Mouse (Mus musculus) kidney, embryonic 15.5 days (tissue): ENCODE measurements around the gene Treml1. TPM values are rescaled to one million over a fixed set of nuclear protein-coding genes. Genes with fewer than 3 reads are reported as not detected.

ENCODE experiments used
- ATAC-seq: fragments of 200-750 bp; cut with Nextera tagmentation; replicated peaks from 2 replicates; pipeline ENCODE4 v1.8.0; 2017; ENCODE audit warnings: moderate TSS enrichment; ENCODE audit not compliant: low FRiP score
- H3K27ac ChIP-seq: fragments of 300-500 bp; sonication (generic); 2 replicates; pipeline ENCODE4 v1.5.1; 2015; ENCODE audit warnings: mild to moderate bottlenecking, inconsistent platforms
- H3K27me3 ChIP-seq: fragments of 300-500 bp; sonication (generic); 2 replicates; pipeline ENCODE4 v1.6.1; 2015; ENCODE audit warnings: inconsistent platforms
- H3K36me3 ChIP-seq: fragments of 300-500 bp; sonication (generic); 2 replicates; pipeline ENCODE4 v1.6.1; 2015; ENCODE audit warnings: inconsistent platforms
- H3K4me1 ChIP-seq: fragments of 300-500 bp; sonication (generic); 2 replicates; pipeline ENCODE4 v1.6.1; 2015; ENCODE audit warnings: inconsistent platforms
- H3K4me2 ChIP-seq: fragments of 300-500 bp; sonication (generic); 2 replicates; pipeline ENCODE4 v1.6.1; 2015; ENCODE audit warnings: moderate library complexity, mild to moderate bottlenecking, inconsistent platforms
- H3K4me3 ChIP-seq: fragments of 300-500 bp; sonication (generic); replicated peaks from 2 replicates; pipeline ENCODE4 v1.5.1; 2015; ENCODE audit warnings: mild to moderate bottlenecking, inconsistent platforms
- H3K9ac ChIP-seq: fragments of 300-500 bp; sonication (generic); 2 replicates; pipeline ENCODE4 v1.6.1; 2015; ENCODE audit warnings: mild to moderate bottlenecking, inconsistent platforms
- H3K9me3 ChIP-seq: fragments of 300-500 bp; sonication (generic); replicated peaks from 2 replicates; pipeline ENCODE4 v1.6.1; 2016; ENCODE audit warnings: inconsistent platforms
- WGBS: fragments of 180-500 bp; shearing (Covaris S2); methylation state at CpG from one replicate; pipeline ENCODE4 v1.1.7; 2015; ENCODE audit warnings: mixed read lengths; 5-methylcytosine and 5-hydroxymethylcytosine counted together
- polyA plus RNA-seq: library from polyadenylated mRNA; unstranded; fragments of >200 nt; fragmentation: Nextera tagmentation; extraction: Ambion mirVana; gene quantifications from 2 replicates; pipeline ENCODE4 v1.2.1, GENCODE M21; 2015

Treml1 gene
- polyA plus RNA-seq, 1 experiment from 2014 or later = 1.3 TPM

DNA sequence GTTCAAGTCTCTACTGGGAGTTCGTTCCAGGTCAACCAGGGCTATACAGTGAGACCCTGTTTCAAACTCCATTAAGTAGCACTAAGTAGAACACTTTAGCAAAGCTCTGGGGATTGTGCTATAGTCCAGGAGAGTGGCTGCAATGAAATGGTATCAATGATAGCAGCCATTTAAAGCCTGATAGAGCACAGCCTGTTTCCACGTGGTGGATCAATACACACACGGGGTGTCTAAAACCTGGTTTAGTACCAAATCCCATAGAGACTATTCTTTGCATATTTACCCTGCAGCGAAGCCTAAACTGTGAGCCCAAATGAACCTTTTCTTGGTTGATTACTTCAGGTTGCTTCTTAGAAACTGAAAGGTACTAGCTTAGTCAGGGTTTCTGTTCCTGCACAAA lies 42.0 kb downstream of the Treml1 start:
- WGBS = 90% methylated on average over 4 of the region's 4 CpGs
- no peak overlapping the region for H3K27ac ChIP-seq
- no peak for ATAC-seq
- no peaks in the 10 kb centered on the region for H3K9me3 ChIP-seq
- H3K4me1 ChIP-seq = no peaks in the 10 kb centered on the region
- H3K36me3 ChIP-seq = peaks cover 44% of the 10 kb centered on the region
- no peak overlapping the region for H3K4me2 ChIP-seq
- H3K27me3 ChIP-seq = no peaks in the 10 kb centered on the region
- H3K9ac ChIP-seq = no peak overlapping the region
- H3K4me3 ChIP-seq = no peak overlapping the region

DNA sequence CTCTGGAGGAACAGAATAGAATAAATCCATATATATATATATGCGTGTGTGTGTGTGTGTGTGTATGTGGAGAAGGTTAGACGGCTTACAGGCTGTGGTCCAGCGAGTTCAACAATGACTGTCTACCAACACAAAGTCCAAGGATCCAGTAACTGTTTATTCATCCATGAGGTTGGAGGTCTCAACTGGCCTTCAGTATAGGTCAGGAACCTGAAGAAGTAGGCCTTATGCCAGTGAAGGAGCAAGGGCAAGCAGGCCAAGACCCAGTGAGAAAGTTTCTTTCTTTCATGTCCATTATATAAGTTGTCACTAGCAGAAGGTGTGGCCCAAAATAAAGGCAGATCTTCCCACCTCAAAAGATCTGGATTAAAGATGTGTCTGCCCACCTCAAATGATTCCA lies 43.0 kb downstream of the Treml1 start:
- H3K9ac ChIP-seq = no peak overlapping the region
- H3K4me1 ChIP-seq = peaks cover 9% of the 10 kb centered on the region
- no peak overlapping the region for H3K27ac ChIP-seq
- ATAC-seq = no peak
- no peak overlapping the region for H3K4me2 ChIP-seq
- peaks cover 34% of the 10 kb centered on the region for H3K36me3 ChIP-seq
- H3K9me3 ChIP-seq = no peaks in the 10 kb centered on the region
- no peaks in the 10 kb centered on the region for H3K27me3 ChIP-seq
- H3K4me3 ChIP-seq = no peak overlapping the region
- 84% methylated on average over 3 of the region's 3 CpGs for WGBS

DNA sequence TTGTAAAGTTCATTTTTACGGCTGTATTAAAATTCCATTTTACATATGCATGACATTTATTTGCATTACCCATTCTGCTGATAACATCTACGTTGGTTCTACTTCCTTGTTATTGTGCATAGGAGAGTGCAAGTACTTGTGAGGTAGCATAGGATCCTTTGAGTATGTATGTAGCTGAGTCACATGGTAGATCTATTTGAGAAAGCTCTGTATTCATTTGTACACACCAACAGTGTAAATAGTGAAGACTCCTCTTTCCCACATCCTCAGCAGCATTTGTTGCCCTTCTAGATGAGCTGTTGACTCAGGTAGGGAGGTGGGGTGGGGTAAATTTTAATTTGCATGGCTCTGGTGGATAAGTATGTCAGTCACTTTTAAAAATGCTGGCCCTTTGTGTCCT lies 44.1 kb downstream of the Treml1 start:
- no peaks in the 10 kb centered on the region for H3K9me3 ChIP-seq
- no peak overlapping the region for H3K4me2 ChIP-seq
- no peaks in the 10 kb centered on the region for H3K27me3 ChIP-seq
- no peak for ATAC-seq
- 90% methylated on average over 2 of the region's 2 CpGs for WGBS
- H3K9ac ChIP-seq = no peak overlapping the region
- H3K4me1 ChIP-seq = peaks cover 16% of the 10 kb centered on the region
- no peak overlapping the region for H3K27ac ChIP-seq
- peaks cover 23% of the 10 kb centered on the region for H3K36me3 ChIP-seq
- no peak overlapping the region for H3K4me3 ChIP-seq

DNA sequence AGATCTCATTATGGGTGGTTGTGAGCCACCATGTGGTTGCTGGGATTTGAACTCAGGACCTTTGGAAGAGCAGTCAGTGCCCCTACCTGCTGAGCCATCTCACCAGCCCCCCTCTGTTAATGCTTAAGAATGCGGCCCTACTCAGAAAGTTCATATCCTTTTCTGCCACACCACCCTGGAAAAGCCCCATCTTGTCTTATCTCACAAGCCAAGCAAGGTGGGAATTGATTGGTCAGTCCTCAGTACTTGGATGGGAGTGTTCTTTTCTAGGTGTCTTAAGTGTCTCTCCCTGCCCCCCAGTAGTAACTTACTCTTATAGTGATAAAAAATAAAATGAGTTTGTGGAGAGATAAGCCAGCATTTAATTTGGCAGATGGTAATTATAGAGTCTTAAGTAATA lies 45.0 kb downstream of the Treml1 start:
- no peaks in the 10 kb centered on the region for H3K27me3 ChIP-seq
- H3K36me3 ChIP-seq = peaks cover 15% of the 10 kb centered on the region
- no peaks in the 10 kb centered on the region for H3K9me3 ChIP-seq
- no peak overlapping the region for H3K9ac ChIP-seq
- no peak overlapping the region for H3K4me3 ChIP-seq
- WGBS = 85% methylated on average over 1 of the region's 1 CpGs
- H3K4me2 ChIP-seq = no peak overlapping the region
- H3K4me1 ChIP-seq = peaks cover 16% of the 10 kb centered on the region
- no peak overlapping the region for H3K27ac ChIP-seq
- no peak for ATAC-seq

DNA sequence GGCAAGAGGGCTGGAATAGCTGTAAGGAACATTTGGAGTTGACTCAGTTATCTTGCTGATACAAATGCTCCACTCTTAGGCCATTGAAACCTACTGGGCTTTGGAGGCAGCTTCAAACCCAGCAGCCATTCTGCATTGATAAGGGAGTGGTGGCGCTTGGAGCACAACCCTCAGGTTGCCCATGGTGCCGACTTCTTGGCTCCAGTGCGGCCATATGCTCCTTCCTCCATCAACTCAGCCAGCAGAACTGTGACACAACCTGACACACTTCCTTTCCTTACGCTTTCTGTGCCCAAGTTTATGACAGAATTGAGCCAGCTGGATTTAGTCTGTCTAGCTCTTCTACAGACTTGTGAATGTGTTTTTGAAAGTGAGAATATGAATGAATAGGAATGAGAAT lies 47.4 kb downstream of the Treml1 start:
- Histone ChIP-seq H3K27me3 (no peaks in the 10 kb centered on the region), H3K4me2 (peak overlapping the region; percentile 76; the same call in 1 of the 2 replicates), H3K4me3 (no peak overlapping the region), H3K36me3 (peaks cover 10% of the 10 kb centered on the region), H3K27ac (no peak overlapping the region), H3K9me3 (no peaks in the 10 kb centered on the region), H3K4me1 (peaks cover 28% of the 10 kb centered on the region), H3K9ac (no peak overlapping the region)
- no peak for ATAC-seq
- 79% methylated on average over 4 of the region's 4 CpGs for WGBS

DNA sequence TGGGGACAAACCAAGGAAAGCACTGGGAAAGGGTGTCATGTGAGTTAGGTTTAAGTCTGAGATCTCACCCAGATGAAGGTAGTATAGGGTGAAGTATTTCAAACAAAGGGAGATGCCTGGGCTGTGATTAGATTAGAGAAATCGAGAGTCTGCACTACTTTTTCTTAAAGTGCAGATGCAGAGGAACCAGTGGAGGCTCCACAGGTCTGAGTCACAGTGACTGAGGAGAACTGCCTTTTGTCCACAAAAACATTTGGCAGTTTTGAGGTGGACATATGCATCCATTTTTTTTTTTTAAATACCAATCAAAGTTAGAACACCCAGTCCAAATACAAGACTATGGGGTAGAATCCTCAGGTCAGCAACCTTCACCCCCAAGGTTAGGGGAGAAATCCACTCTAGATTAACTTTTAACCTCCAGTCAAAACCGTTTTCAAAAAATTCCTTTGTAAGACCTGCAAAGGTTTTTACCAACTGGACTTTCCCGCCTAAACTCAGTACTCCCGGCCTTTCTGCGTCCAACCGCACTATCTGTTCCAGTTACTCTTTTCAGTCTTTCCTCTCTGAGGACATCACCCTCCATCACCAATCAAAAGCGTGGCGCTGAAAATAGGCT lies 48.3 kb downstream of the Treml1 start:
- H3K4me3 ChIP-seq = peak overlapping the region; percentile 72
- ATAC-seq = no peak
- H3K4me2 ChIP-seq = peak overlapping the region; percentile 76
- H3K9me3 ChIP-seq = no peaks in the 10 kb centered on the region
- H3K9ac ChIP-seq = peak overlapping the region; percentile 83
- no peaks in the 10 kb centered on the region for H3K27me3 ChIP-seq
- peaks cover 14% of the 10 kb centered on the region for H3K36me3 ChIP-seq
- peak overlapping the region; percentile 100 for H3K27ac ChIP-seq
- peaks cover 28% of the 10 kb centered on the region for H3K4me1 ChIP-seq
- WGBS = 11% methylated on average over 8 of the region's 8 CpGs

DNA sequence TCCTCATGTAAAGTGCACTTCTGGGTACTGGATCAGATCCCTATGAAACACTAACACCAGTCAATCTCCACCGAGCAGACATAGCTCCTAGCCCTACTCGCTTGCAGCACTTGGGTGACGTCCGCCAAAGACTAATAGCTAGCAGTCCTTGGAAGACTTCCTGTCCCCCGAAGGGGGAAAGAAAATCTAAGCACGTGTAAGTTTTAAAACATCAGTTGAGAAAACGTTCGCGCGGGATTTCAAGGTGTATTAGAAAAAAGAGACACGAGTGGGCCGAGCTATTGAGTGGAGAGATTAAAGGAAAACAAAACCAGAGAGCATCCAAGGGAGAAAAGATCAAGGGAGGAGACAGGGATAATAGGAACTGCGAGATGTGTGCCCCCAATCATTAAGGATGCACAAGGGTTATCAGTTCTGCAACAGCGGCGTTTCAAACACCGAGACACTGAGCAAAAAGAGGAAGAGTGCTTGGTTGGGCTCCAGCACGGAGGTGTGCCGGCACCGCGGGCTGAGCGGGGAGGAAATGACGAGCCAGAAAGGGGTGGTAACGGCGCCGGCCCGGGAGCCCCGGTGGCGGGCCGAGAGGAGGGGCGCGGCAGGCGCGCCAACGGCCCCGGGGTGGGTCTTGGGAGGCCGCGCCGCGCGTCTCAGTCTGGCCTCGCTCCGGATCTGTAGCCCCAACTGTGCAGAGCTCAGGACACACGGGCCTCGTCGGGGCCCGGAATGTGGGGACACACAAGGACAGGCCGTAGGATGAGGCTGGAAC lies 49.0 kb downstream of the Treml1 start:
- Histone ChIP-seq H3K36me3 (peaks cover 13% of the 10 kb centered on the region), H3K4me1 (peaks cover 28% of the 10 kb centered on the region), H3K9me3 (no peaks in the 10 kb centered on the region), H3K4me3 (peak overlapping the region; percentile 72), H3K4me2 (peak overlapping the region; percentile 76), H3K27ac (peak overlapping the region; percentile 100), H3K9ac (peak overlapping the region; percentile 83), H3K27me3 (no peaks in the 10 kb centered on the region)
- ATAC-seq = peak; percentile 44
- under 1% methylated on average over 44 of the region's 47 CpGs for WGBS

DNA sequence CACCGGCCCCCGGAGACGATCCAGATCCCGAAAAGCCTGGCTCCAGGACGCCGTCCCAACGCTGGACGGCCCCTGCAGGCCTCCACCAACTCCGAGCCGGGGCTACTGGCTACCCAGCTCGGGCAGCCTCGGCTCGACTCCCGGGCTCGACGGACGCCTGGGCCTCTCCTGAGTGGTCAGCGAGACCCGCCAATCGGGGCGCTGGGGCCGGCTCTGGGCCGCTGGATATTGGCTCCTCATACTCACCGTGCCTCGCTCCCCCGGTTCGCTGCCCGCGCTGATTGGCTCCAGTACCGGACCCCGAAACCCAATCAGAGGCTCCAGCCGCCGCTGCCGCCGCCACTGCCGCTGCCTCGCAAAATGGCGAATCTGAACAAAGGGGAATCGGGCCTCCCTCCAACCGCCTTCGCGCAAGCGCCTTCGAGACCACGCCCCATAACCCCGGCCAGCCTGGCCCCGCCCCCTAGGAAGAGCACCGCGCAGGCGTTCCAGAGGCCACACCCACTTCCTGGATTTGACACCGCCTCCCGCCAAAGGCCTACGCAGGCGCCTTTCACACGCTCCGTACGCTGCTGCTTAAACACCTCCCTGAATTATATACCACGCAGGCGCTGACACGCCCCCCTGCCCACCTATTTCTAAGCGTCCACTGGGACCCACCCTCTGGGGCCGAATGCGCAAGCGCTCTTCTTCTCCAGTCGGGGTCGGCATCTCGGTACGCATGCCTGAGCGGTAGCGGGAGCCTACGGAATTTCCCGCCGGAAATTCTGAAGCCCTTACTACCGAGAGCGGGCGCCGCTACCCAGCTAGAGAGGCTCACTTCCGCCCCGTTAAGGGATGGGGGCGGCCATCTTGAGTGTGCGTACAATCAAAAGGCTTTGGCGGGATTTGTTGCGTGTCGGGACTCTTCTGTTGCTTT lies 49.9 kb downstream of the Treml1 start, which contains the start of the genes Nfya and Oard1:
Gene Nfya (minus strand): TSS at position 527 of the 919 bp plus-strand sequence.
Gene Oard1 (plus strand): TSS at position 635 of the 919 bp plus-strand sequence.
- Histone ChIP-seq H3K4me1 (peaks cover 28% of the 10 kb centered on the region), H3K9ac (peak within 1 kb of the TSS; percentile 86), H3K9me3 (no peaks in the 10 kb centered on the region), H3K27me3 (no peaks in the 10 kb centered on the region), H3K4me3 (peak within 1 kb of the TSS; percentile 72), H3K4me2 (peak within 1 kb of the TSS; percentile 77), H3K36me3 (peaks cover 17% of the 10 kb centered on the region), H3K27ac (peak within 1 kb of the TSS; percentile 100)
- ATAC-seq = peak; percentile 97
- under 1% methylated on average over 84 of the region's 84 CpGs for WGBS

DNA sequence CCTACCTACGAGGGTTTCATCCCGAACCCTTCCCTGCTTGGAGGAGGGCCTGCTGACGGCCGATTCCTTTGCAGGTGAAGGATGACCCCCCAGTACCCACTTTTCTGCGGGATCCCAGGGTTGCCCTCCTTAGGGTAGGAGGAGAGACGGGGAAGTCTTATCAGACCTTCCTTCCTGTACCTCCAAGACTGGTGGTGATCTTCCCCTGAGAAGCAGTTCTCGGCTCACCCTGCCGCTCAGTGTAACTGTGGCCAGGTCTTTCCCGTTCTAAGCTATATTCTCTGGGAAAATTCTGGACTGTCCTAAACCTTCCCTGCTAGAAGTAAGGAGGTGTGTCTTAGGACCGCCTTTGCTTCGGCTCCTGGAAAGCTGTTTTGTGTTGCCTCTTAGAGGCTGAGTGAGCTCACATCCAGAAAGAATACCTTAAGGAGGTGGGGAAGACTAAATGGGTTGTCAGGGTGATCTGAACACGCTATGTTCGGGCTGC lies 50.6 kb downstream of the Treml1 start:
- WGBS = under 1% methylated on average over 13 of the region's 13 CpGs
- H3K4me1 ChIP-seq = peaks cover 28% of the 10 kb centered on the region
- peak; percentile 20 for ATAC-seq
- no peaks in the 10 kb centered on the region for H3K27me3 ChIP-seq
- H3K9me3 ChIP-seq = no peaks in the 10 kb centered on the region
- H3K4me3 ChIP-seq = peak overlapping the region; percentile 72
- H3K36me3 ChIP-seq = peaks cover 24% of the 10 kb centered on the region
- H3K9ac ChIP-seq = peak overlapping the region; percentile 86
- H3K4me2 ChIP-seq = peak overlapping the region; percentile 77
- peak overlapping the region; percentile 100 for H3K27ac ChIP-seq

DNA sequence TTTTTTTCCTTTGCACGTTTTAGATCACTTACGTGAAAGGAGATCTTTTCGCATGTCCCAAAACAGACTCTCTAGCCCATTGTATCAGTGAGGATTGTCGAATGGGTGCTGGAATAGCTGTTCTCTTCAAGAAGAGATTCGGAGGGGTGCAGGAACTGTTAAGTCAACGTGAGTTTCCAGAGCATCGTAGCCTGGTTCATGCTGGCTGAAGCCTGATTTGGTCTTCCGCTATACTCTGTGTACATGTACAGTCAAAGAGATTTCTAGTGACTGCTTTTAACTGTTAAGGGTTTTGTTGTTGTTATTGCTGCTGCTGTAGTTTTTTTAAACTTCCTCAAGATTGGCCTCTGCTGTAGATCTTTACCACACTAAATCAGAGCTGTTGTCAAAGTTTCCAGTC lies 51.5 kb downstream of the Treml1 start:
- H3K9me3 ChIP-seq = no peaks in the 10 kb centered on the region
- H3K4me1 ChIP-seq = peaks cover 28% of the 10 kb centered on the region
- peak overlapping the region; percentile 86 for H3K9ac ChIP-seq
- H3K4me2 ChIP-seq = peak overlapping the region; percentile 77
- H3K27me3 ChIP-seq = no peaks in the 10 kb centered on the region
- peaks cover 33% of the 10 kb centered on the region for H3K36me3 ChIP-seq
- 38% methylated on average over 8 of the region's 8 CpGs for WGBS
- no peak for ATAC-seq
- peak overlapping the region; percentile 72 for H3K4me3 ChIP-seq
- H3K27ac ChIP-seq = peak overlapping the region; percentile 100

DNA sequence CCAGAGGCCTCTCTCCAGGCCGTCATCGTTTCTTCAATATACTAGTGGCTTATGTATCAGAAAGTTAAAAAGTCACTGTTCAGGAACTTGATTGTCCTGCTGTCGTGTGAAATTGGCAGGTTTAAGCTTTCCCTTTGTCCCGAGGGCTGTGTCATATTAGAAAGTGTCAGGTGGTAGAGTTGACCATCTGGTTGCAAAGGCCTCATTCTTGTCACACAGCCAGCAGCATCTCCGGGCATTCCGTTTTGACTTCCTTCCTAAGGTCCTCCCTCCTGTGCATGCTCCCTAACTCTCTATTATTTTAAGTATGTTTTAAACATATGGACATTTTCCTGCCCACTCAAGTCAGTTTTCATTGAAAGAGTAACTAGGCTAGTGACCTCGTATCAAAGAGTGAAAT lies 56.3 kb downstream of the Treml1 start:
- peaks cover 36% of the 10 kb centered on the region for H3K4me1 ChIP-seq
- H3K9ac ChIP-seq = no peak overlapping the region
- ATAC-seq = no peak
- H3K9me3 ChIP-seq = no peaks in the 10 kb centered on the region
- no peaks in the 10 kb centered on the region for H3K27me3 ChIP-seq
- H3K36me3 ChIP-seq = peaks cover 54% of the 10 kb centered on the region
- 74% methylated on average over 7 of the region's 7 CpGs for WGBS
- no peak overlapping the region for H3K4me3 ChIP-seq
- H3K4me2 ChIP-seq = no peak overlapping the region
- 0 out of 2 replicates have a peak overlapping the region, but pooled peaks have one; percentile 33 for H3K27ac ChIP-seq
